Mouse (Mus musculus) inflammation-experienced regulatory T-cells, adult 16 weeks (primary cell): ENCODE measurements around the gene 1500011B03Rik. TPM values are rescaled to one million over a fixed set of nuclear protein-coding genes. Genes with fewer than 3 reads are reported as not detected.

Experiments used
- polyA plus RNA-seq: library from polyadenylated mRNA; unstranded; fragments of 100-300 nt; shearing (Covaris generic); gene quantifications from one replicate; pipeline ENCODE4 v1.2.1, GENCODE M21; 2017

1500011B03Rik gene
- polyA plus RNA-seq = 77.5 TPM

DNA sequence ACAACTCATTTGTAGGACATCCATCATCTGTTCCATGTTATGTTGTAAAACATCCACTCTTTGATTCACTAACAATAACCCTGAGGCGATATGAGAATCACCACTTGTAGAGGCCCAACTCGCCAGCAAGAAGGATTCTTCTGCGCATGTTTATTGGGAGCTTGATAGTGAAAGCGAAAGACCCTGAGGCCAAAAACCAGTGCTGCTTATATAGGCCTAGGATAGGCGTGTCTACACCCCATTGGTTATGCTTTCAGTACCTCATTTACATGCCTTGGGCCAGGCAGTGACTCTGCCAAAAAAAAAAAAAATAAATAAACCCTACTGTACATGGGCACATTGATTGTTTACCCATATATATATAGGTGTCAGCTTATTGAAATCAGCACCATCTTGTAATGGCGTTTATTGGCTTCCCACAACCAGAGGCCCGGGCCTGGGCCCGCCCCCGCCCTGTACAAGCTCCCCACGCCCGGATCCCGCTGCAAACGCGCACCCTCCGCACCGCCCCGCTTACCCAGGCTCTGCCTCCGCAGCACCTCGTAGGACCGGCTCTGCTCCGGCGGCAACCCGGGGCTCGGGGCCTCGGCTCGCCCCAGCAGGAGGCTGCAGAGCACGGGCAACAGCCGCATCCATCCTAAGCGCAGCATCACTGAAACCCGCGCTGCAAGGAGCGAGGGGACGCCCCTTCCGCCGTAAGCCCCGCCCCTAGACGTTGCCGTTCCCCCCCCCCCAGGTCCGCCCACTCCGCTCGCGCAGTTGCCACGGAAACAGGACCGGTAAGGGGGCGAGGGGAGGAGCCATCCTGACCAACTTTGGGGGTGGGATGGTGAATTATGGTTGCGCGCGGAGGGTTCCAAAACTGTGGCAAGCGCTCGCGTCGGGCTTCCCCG, at the start of gene 1500011B03Rik:
Gene 1500011B03Rik (minus strand): TSS at position 673 of the 893 bp plus-strand sequence.

GRCm38 (mm10) chr5:114858582-114858981, 35.3 kb upstream of the 1500011B03Rik start, which contains the start of gene Gm9936:
Gm9936 (minus strand) TSS chr5:114858682.

DNA sequence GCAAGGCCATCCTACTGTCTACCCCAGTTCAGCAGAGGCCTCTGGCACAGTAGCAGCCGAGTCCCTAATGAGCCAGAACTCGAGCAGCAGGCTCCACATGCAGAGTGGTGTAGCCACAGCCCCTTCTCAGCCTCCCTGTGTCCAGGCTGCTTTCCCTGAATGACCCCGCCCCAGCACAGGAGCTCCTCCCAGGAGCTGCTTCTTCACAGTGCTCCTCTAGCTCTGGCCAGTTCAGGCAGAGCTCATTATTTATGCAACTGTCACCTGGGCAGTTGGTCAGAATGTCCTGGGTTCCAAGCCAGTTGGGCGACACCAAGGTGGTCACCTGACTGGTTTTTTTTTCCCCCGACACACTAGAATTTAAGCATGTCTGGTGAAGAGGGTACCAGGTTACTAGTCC, 30.1 kb upstream of the 1500011B03Rik start, which contains the start of gene 4930519G04Rik:
Gene 4930519G04Rik (plus strand): TSS at position 301 of the 400 bp plus-strand sequence.

DNA sequence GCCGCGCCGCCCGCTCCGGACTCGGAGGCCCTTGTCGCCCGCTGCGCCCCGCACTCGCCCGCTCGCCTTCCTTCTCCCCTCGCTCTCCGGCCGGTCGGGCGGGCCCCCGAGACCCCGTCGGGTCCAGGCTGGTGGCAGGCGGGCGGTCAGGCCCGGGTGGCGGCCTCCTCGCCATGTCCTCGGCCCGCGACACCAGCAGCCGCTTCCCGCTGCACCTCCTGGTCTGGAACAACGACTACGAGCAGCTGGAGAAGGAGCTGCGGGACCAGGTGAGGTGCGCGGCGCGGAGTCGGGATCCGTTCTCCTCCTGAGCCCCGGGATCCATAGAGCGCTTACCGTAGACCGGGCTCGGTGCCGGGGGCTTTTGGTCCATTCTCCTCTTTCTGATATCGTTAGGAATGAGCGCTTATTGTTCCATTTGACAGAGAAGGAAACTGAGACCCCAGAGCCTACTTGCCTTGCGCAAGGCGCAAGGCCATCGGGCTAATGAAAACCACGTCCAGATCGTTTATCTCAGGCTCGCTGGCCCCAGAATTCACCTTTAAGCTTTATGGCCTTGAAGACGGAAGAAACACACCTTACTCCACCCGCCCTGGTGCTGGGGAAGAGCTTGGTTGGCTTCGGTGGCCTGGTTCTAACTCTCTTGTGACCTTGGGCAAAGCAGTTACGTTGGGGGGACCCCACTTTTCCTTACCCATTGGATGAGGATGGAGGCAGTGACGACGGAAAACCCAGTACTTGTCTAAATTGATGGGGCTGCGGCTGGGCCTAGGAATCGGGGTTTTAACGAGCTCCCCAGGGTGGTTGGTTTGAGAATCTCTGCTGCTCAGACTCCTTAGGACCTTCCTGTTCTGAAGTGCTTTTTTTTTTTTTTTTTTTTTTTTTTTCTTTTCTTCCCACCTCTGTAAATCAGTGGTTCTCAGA, 48.0 kb downstream of the 1500011B03Rik start, which contains the start of gene Git2:
Gene Git2 (minus strand): TSS at position 462 of the 924 bp plus-strand sequence.

DNA sequence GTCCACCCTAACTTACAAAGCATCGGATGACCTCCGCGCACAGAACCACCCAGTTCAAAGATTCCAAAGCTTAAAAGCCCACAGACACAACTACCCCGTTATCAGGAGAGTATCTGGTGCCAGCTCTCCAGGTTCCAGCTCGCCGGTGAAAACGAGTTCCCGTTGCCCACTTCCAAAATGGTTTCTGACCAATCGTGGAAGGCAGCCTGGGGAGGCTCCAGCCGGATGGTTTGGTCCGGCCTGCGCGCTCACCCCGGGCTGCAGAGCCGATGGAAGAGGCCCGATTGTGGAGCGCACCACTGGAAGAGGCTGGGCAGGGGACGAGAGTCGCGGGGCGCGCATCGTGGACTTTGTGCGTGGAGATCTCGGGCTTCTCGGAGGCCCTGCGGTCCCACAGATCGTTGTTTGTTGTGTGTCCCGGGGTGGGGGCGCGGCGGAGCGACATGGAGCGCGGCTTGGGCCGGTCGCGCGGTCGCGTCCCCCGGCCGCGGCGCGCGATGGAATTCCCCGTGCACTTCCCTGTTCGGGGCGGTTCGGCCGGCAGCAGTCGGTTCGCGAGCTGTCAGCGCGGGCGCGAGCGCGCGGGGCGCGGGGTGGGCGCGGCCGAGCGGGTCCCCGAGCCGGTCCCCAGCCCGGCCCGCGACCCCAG, 48.7 kb downstream of the 1500011B03Rik start, which contains the start of gene Ankrd13a:
Gene Ankrd13a (plus strand): TSS at position 275 of the 649 bp plus-strand sequence.

Other genes starting within 250 kb of the 1500011B03Rik start
- 1.0 TPM for gene Trpv4, start 165.0 kb downstream of the 1500011B03Rik start, polyA plus RNA-seq
- gene Gltp, start 132.5 kb downstream of the 1500011B03Rik start, polyA plus RNA-seq = 259 TPM
- 26.7 TPM for gene Tchp, start 115.7 kb downstream of the 1500011B03Rik start, polyA plus RNA-seq
- 12.2 TPM for gene Ankrd13a, start 48.8 kb downstream of the 1500011B03Rik start, polyA plus RNA-seq
- gene Git2, start 48.0 kb downstream of the 1500011B03Rik start, polyA plus RNA-seq = 130 TPM
- gene 4930519G04Rik, start 30.2 kb upstream of the 1500011B03Rik start, polyA plus RNA-seq = not detected
- not detected for gene Gm9936, start 35.2 kb upstream of the 1500011B03Rik start, polyA plus RNA-seq
- gene Oasl2, start 73.5 kb upstream of the 1500011B03Rik start, polyA plus RNA-seq = 12.2 TPM
- 5.3 TPM for gene Oasl1, start 99.8 kb upstream of the 1500011B03Rik start, polyA plus RNA-seq
- gene 2210016L21Rik, start 118.7 kb upstream of the 1500011B03Rik start, polyA plus RNA-seq = 65.2 TPM
- gene Hnf1a, start 147.6 kb upstream of the 1500011B03Rik start, polyA plus RNA-seq = not detected
- gene Sppl3, start 187.7 kb upstream of the 1500011B03Rik start, polyA plus RNA-seq = 3.0 TPM